In the genomic region with DNA sequence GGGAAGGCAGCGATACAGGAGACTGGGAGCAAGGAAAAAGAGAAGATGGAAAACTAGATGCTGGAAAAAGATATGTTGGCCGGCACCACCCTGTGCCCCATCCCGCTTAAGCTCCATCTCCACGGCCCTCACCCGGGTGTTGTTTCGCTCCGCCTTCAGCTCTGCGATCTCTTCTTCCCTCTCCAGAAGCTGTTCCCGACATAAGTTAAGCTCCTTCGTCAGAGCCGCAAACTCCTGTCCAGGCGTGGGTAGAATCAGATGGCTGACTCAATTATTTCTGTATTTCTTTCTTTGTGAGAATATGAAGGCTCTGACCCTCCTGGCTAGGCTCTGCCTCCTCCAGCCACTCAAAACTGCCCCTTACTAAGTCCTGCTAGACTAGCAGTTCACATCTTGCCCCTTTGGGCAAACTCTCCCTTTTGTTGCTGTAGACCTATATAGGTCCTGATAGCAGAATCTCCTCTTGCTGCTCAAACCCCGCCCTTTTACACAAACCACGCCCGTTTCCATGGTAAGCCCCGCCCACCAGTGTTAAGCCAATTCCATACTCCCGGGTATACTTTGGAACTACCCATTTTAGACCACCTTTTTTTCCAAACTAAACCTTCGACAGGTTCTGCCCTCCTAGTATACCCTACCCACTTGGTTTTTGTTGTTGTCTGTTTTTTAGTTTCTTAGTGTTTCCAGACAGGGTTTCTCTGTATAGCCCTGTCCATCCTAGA, we compare ENCODE assay signal across 9 mouse cellular contexts. TPM values are rescaled to one million over a fixed set of nuclear protein-coding genes. Genes with fewer than 3 reads are reported as not detected.
DNase-seq lines count a peak whose midpoint lies in the region; ATAC-seq lines count a peak whose summit lies in the region.
"Had no signal": no experiment of that assay in that cellular context is flagged by ENCODE, and none has a peak within 500 bp of the region (broad histone marks: within the 10 kb centered on the region; RNA-seq: fewer than 3 reads in every experiment).

No protein-coding gene starts in this region.

- no peak overlapping the region for H3K9ac ChIP-seq in embryonic facial prominence, embryonic 15.5 days
- H3K9ac ChIP-seq in limb, embryonic 13.5 days, result no peak overlapping the region

- H3K4me1 ChIP-seq in embryonic facial prominence, embryonic 15.5 days, result peaks cover 23% of the 10 kb centered on the region
- peaks cover 14% of the 10 kb centered on the region for H3K4me1 ChIP-seq in limb, embryonic 13.5 days

- peaks cover 3% of the 10 kb centered on the region; the same call in 1 of the 2 replicates for H3K36me3 ChIP-seq in embryonic facial prominence, embryonic 15.5 days
- no peaks in the 10 kb centered on the region for H3K36me3 ChIP-seq in limb, embryonic 13.5 days

- peak; percentile 35; the same call in 1 of the 2 replicates for ATAC-seq in frontal cortex, adult (ENCODE audit: low TSS enrichment)
- ATAC-seq in embryonic facial prominence, embryonic 15.5 days (ENCODE audit: insufficient number of reproducible peaks, low FRiP score, low TSS enrichment, low read depth), result peak; percentile 26; the same call in 1 of the 2 replicates
- ATAC-seq in limb, embryonic 13.5 days (ENCODE audit: low FRiP score, low read depth), result no peak

- H3K9me3 ChIP-seq in embryonic facial prominence, embryonic 15.5 days (replicated peaks), result no peaks in the 10 kb centered on the region
- no peaks in the 10 kb centered on the region for H3K9me3 ChIP-seq in limb, embryonic 13.5 days

- H3K27me3 ChIP-seq in embryonic facial prominence, embryonic 15.5 days, result peaks cover 35% of the 10 kb centered on the region; the same call in 1 of the 2 replicates
- H3K27me3 ChIP-seq in limb, embryonic 13.5 days, result peaks cover 70% of the 10 kb centered on the region

- 50% methylated on average over 18 of the region's 18 CpGs for WGBS in embryonic facial prominence, embryonic 15.5 days
- WGBS in limb, embryonic 13.5 days, result 48% methylated on average over 18 of the region's 18 CpGs

- H3K27ac ChIP-seq in embryonic facial prominence, embryonic 15.5 days (replicated peaks), result no peak overlapping the region
- no peak overlapping the region for H3K27ac ChIP-seq in limb, embryonic 13.5 days
- H3K27ac ChIP-seq: macrophage had no signal

- H3K4me2 ChIP-seq in embryonic facial prominence, embryonic 15.5 days (replicated peaks), result peak overlapping the region; percentile 83; the same call in 1 of the 2 replicates
- peak overlapping the region; percentile 87 for H3K4me2 ChIP-seq in limb, embryonic 13.5 days (replicated peaks)

- DNase-seq in frontal cortex, postnatal 25 days (ENCODE audit: low spot score in 2 of 2), result no peak
- peak; percentile 41 to 51 for DNase-seq in B cell, adult 2 months
- DNase-seq in gastrocnemius, postnatal 36 days, result no peak
- no peak for DNase-seq in ovary, postnatal 36 days (ENCODE audit: low spot score)
- DNase-seq in urinary bladder, postnatal 4 days (ENCODE audit: low spot score in 2 of 2), result no peak

- intact Hi-C loops in gastrocnemius, postnatal 36 days (cut with DNase I), result no loop called here

- 0 out of 2 replicates have a peak overlapping the region, but pooled peaks have one; percentile 50 for H3K4me3 ChIP-seq in embryonic facial prominence, embryonic 15.5 days (replicated peaks)
- peak overlapping the region; percentile 53 for H3K4me3 ChIP-seq in limb, embryonic 13.5 days

RNA-seq across cellular contexts. Expression of a gene that starts 6.3 kb away (rescaled TPM):
- polyA plus RNA-seq in embryonic facial prominence, embryonic 15.5 days (2015; fragmentation: Nextera tagmentation; extraction: Ambion mirVana), result 8.5 and 10.1 TPM in 2 replicates
- 5.2 and 6.9 TPM in 2 replicates for polyA plus RNA-seq in limb, embryonic 13.5 days (2015; fragmentation: Nextera tagmentation; extraction: Ambion mirVana)
- total RNA-seq in gastrocnemius, postnatal 36 days (2021), result under 1 TPM; 0.07 to 0.08 TPM
- polyA plus RNA-seq: macrophage had no signal

RNA-seq across cellular contexts. Expression of a gene that starts 9.8 kb away (rescaled TPM):
- polyA plus RNA-seq in embryonic facial prominence, embryonic 15.5 days (2015; fragmentation: Nextera tagmentation; extraction: Ambion mirVana), result 3.8 and 4.0 TPM in 2 replicates
- polyA plus RNA-seq in limb, embryonic 13.5 days (2015; fragmentation: Nextera tagmentation; extraction: Ambion mirVana), result 1.4 and 2.5 TPM in 2 replicates
- not detected for total RNA-seq in gastrocnemius, postnatal 36 days (2021)
- polyA plus RNA-seq: macrophage had no signal

RNA-seq across cellular contexts. Expression of a gene that starts 25.5 kb away (rescaled TPM):
- 8.7 and 10.6 TPM in 2 replicates for polyA plus RNA-seq in embryonic facial prominence, embryonic 15.5 days (2015; fragmentation: Nextera tagmentation; extraction: Ambion mirVana)
- 3.9 and 4.3 TPM in 2 replicates for polyA plus RNA-seq in limb, embryonic 13.5 days (2015; fragmentation: Nextera tagmentation; extraction: Ambion mirVana)
- 100 to 1,000 TPM; 818 to 890 TPM for total RNA-seq in gastrocnemius, postnatal 36 days (2021)
- polyA plus RNA-seq: macrophage had no signal

RNA-seq across cellular contexts. Expression of a gene that starts 27.0 kb away (rescaled TPM):
- polyA plus RNA-seq in embryonic facial prominence, embryonic 15.5 days (2015; fragmentation: Nextera tagmentation; extraction: Ambion mirVana), result 21.9 and 23.9 TPM in 2 replicates
- polyA plus RNA-seq in limb, embryonic 13.5 days (2015; fragmentation: Nextera tagmentation; extraction: Ambion mirVana), result 15.8 and 19.6 TPM in 2 replicates
- 10 to 100 TPM; 20.1 to 20.7 TPM for total RNA-seq in gastrocnemius, postnatal 36 days (2021)

RNA-seq across cellular contexts. Expression of a gene that starts 35.0 kb away (rescaled TPM):
- polyA plus RNA-seq in embryonic facial prominence, embryonic 15.5 days (2015; fragmentation: Nextera tagmentation; extraction: Ambion mirVana), result 212 and 214 TPM in 2 replicates
- 262 and 283 TPM in 2 replicates for polyA plus RNA-seq in limb, embryonic 13.5 days (2015; fragmentation: Nextera tagmentation; extraction: Ambion mirVana)
- total RNA-seq in gastrocnemius, postnatal 36 days (2021), result 10 to 100 TPM; 70.2 to 84.1 TPM

Comparison
In these comparisons a context has a peak if more than half of its experiments do, and no peak if none do; other contexts are left out.
1. DNase-seq: peak in B cell, adult 2 months (2 of 2); none in frontal cortex, postnatal 25 days (0 of 2), gastrocnemius, postnatal 36 days (0 of 2), ovary, postnatal 36 days (single experiment) and urinary bladder, postnatal 4 days (0 of 2).